Mouse (Mus musculus) cerebellum, postnatal 36 days (tissue): ENCODE measurements around the gene B430305J03Rik.

Experiments used
- DNase-seq, 2 experiments: peaks; one replicate each; pipeline ENCODE4 v3.0.0; 2021 to 2022; ENCODE audit warnings: mixed read lengths in 2 of 2

B430305J03Rik gene

DNA sequence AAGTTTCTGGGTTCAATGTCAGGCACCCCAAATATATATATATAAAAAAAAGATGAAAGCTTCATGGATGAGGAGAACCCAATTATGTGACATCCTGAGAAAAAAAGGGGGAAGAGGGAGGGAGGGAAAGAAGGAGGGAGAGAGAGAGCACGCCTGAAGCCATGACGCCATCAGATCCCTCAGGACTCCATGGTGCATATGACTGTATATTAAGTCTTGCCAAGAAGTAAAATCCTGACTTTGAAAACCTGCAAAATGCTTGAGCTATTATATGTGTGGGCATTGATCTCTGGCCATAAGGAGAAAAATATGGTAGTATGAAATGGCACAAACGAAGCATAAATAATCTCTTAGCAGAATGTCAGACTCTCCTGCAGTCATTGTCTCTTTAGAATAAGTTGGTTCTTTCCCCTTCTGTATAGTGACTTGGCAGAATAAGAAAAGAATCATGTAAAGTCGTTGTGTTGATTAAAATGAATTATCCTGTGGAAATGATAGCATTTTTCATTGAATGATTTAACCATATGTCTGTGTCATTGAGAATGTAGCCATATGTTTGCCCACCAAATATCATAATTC is 17.6 kb downstream of the B430305J03Rik start:
- DNase-seq, result no peak

DNA sequence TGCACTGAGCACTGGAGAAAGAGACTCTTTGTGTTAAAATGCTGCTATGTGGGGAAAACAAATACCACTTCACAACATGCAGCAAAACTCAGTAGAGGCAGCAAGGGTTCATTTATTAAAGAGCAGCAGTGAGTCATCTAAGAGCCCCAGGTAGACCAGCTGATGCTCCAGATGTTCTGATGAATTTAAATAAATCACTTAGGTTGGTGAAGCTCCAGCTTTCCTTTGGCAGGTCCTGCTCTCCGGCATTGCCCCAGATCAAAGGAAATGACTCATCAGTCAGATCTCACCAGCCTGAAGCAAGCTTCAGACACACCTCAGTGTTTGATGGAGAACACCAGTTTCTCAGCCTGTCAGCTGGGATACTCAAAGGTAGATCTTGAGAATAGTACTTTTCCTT is 20.1 kb downstream of the B430305J03Rik start:
- DNase-seq, result no peak

- DNase-seq, result no peak
Observed at GRCm38 (mm10) chr3:61344031-61344430, 21.7 kb downstream of the B430305J03Rik start.

GRCm38 (mm10) chr3:61340321-61340720 is 25.4 kb downstream of the B430305J03Rik start:
- DNase-seq, result no peak

DNA sequence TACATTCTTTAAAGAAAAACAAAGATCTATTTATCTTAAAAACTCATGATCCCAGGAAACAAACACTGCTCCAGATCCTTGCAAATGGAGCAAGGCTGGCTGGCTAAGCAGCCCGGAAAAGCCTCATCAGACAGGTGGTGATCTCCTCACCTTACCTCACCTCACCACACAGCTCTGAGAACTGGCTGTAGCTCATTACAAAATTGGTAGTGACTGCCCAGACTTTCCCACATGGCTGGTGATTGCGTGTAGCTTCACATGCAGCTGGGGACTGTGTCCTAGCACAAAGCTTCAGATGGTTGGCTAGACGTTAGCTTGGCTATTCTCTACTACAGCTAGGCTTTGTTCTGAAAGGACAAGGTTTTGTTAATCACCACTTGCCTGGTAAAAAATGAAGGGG is 28.5 kb downstream of the B430305J03Rik start:
- DNase-seq, result no peak

- no peak for DNase-seq
Observed at GRCm38 (mm10) chr3:61336205-61336604, 29.5 kb downstream of the B430305J03Rik start.

- DNase-seq, result no peak
Observed at GRCm38 (mm10) chr3:61321632-61322031, 44.1 kb downstream of the B430305J03Rik start.

- peak; percentile 4 to 7 for DNase-seq
Observed at GRCm38 (mm10) chr3:61320031-61320430, 45.7 kb downstream of the B430305J03Rik start.

DNA sequence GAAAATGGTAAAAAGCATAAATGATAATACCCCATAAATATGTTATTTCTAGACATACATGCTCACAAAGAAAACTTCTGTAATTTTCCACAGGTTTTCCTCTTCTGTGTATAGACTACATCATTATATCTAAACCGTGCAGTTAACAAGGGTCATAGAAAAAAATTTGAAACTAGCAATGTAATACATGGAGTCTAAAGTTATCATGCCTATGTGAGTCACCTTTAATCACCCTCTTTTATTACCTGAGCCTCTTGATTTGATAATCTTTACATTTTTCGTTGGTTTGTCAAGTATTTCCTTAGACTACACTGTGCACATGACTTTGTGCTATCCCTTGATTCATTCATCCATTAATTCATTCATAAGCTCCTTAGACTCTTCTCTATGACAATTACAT is 50.7 kb downstream of the B430305J03Rik start:
- no peak for DNase-seq
